Mouse (Mus musculus) MEL (cell line): Measurements from ENCODE around the gene Gfap. TPM values are rescaled to one million over a fixed set of nuclear protein-coding genes. Genes with fewer than 3 reads are reported as not detected.

ENCODE experiments used
- DNase-seq: peaks from one replicate; pipeline ENCODE4 v3.0.0; 2011; ENCODE audit warnings: low read depth, low spot score
- H3K27ac ChIP-seq: 2 replicates; pipeline ENCODE4 v1.5.1; 2012; ENCODE audit warnings: low read depth, mild to moderate bottlenecking, control low read depth, low read length, moderate library complexity; ENCODE audit not compliant: control insufficient read depth
- H3K27me3 ChIP-seq, 2 experiments: fragments of 150-350 bp in 1 of 2; sonication (generic) in 1 of 2; 2 replicates each; pipeline ENCODE4 v1.6.1; 2012; ENCODE audit warnings: low read length in 2 of 2, mild to moderate bottlenecking in 2 of 2, improper control_type of control experiment in 1 of 2, moderate library complexity in 1 of 2; ENCODE audit not compliant: insufficient read depth in 2 of 2, control insufficient read depth in 1 of 2
- H3K36me3 ChIP-seq, 2 experiments: 2 replicates each; pipeline ENCODE4 v1.6.1; 2012 to 2014; ENCODE audit warnings: low read length in 2 of 2, improper control_type of control experiment in 1 of 2, inconsistent platforms in 1 of 2, mild to moderate bottlenecking in 1 of 2; ENCODE audit not compliant: insufficient read depth in 2 of 2, control insufficient read depth in 1 of 2
- H3K4me1 ChIP-seq, 2 experiments: fragments of 150-350 bp in 1 of 2; sonication (generic) in 1 of 2; 2 replicates each; pipeline ENCODE4 v1.6.1; 2012; ENCODE audit warnings: low read length in 2 of 2, improper control_type of control experiment in 1 of 2, mild to moderate bottlenecking in 1 of 2; ENCODE audit not compliant: insufficient read depth in 2 of 2, control insufficient read depth in 1 of 2
- H3K4me3 ChIP-seq, 2 experiments: fragments of 150-350 bp in 1 of 2; sonication (generic) in 1 of 2; 2 replicates each; pipeline ENCODE4 v1.5.1; 2012; ENCODE audit warnings: low read depth in 2 of 2, low read length in 2 of 2, mild to moderate bottlenecking in 2 of 2, moderate library complexity in 2 of 2, control low read depth in 1 of 2, improper control_type of control experiment in 1 of 2; ENCODE audit not compliant: control insufficient read depth in 1 of 2, insufficient read depth in 1 of 2
- H3K79me2 ChIP-seq: 2 replicates; pipeline ENCODE4 v1.6.1; 2012; ENCODE audit warnings: mild to moderate bottlenecking, low read length, moderate library complexity; ENCODE audit not compliant: control insufficient read depth, poor library complexity, insufficient read depth
- H3K9ac ChIP-seq: 2 replicates; pipeline ENCODE4 v1.6.1; 2012; ENCODE audit warnings: low read depth, mild to moderate bottlenecking, control low read depth, low read length, moderate library complexity; ENCODE audit not compliant: control insufficient read depth, poor library complexity, severe bottlenecking
- H3K9me3 ChIP-seq: fragments of 150-350 bp; sonication (generic); replicated peaks from 2 replicates; pipeline ENCODE4 v1.6.1; 2012; ENCODE audit warnings: mild to moderate bottlenecking, low read length, improper control_type of control experiment, moderate library complexity; ENCODE audit not compliant: insufficient read depth
- BHLHE40 ChIP-seq: IDR thresholded peaks from 2 replicates; pipeline ENCODE4 v1.6.1; 2012; ENCODE audit warnings: low read depth, mild to moderate bottlenecking, inconsistent platforms, low read length, improper control_type of control experiment, borderline replicate concordance
- CTCF ChIP-seq, 3 experiments: IDR thresholded peaks in 2 of 3; conservative IDR thresholded peaks in 1 of 3; 2 replicates each; pipeline ENCODE4 v1.5.1; 2011 to 2012; ENCODE audit warnings: low read length in 3 of 3, low read depth in 2 of 3, mild to moderate bottlenecking in 2 of 3, improper control_type of control experiment in 1 of 3, inconsistent platforms in 1 of 3, mixed read lengths in 1 of 3, moderate library complexity in 1 of 3; ENCODE audit not compliant: control insufficient read depth in 1 of 3, insufficient read depth in 1 of 3, poor library complexity in 1 of 3, severe bottlenecking in 1 of 3
- E2F4 ChIP-seq: IDR thresholded peaks from 2 replicates; pipeline ENCODE4 v1.6.1; 2011; ENCODE audit warnings: low read depth, low read length, improper control_type of control experiment, borderline replicate concordance
- JUND ChIP-seq: IDR thresholded peaks from 2 replicates; pipeline ENCODE4 v1.6.1; 2011; ENCODE audit warnings: low read depth, mild to moderate bottlenecking, improper control_type of control experiment, low read length
- POLR2AphosphoS5 ChIP-seq: IDR thresholded peaks from 2 replicates; pipeline ENCODE4 v1.6.1; 2012; ENCODE audit warnings: low read depth, borderline replicate concordance, mild to moderate bottlenecking, inconsistent platforms, low read length, moderate library complexity, mixed read lengths
- RAD21 ChIP-seq: IDR thresholded peaks from 2 replicates; pipeline ENCODE4 v1.6.1; 2011; ENCODE audit warnings: mild to moderate bottlenecking, low read depth, low read length, improper control_type of control experiment
- USF1 ChIP-seq: IDR thresholded peaks from 2 replicates; pipeline ENCODE4 v1.6.1; 2014; ENCODE audit warnings: low read depth, mild to moderate bottlenecking, inconsistent platforms, low read length, improper control_type of control experiment, moderate library complexity
- ZNF384 ChIP-seq: IDR thresholded peaks from 2 replicates; pipeline ENCODE4 v1.6.1; 2012; ENCODE audit warnings: low read depth, mild to moderate bottlenecking, inconsistent platforms, low read length, improper control_type of control experiment
- polyA plus RNA-seq, 2 experiments: library from polyadenylated mRNA; stranded (reverse) in 1 of 2; unstranded in 1 of 2; fragments of >175 nt in 1 of 2; fragments of >200 nt in 1 of 2; gene quantifications; 2 replicates each; pipeline versions ENCODE4 v1.2.1 to v1.2.4; 2012; ENCODE audit warnings: low replicate concordance in 2 of 2, low read depth in 1 of 2; ENCODE audit not compliant: insufficient read length in 2 of 2, insufficient read depth in 1 of 2, missing spikeins in 1 of 2
- total RNA-seq: library from RNA; depleted of rRNA; stranded (reverse); fragments of 300-350 nt; gene quantifications from 2 replicates; pipeline ENCODE4 v1.2.3, GENCODE M21; 2012

Gfap gene
- total and polyA plus RNA-seq, 3 experiments, result 2.0 to 2.5 TPM; not detected in 1

DNA sequence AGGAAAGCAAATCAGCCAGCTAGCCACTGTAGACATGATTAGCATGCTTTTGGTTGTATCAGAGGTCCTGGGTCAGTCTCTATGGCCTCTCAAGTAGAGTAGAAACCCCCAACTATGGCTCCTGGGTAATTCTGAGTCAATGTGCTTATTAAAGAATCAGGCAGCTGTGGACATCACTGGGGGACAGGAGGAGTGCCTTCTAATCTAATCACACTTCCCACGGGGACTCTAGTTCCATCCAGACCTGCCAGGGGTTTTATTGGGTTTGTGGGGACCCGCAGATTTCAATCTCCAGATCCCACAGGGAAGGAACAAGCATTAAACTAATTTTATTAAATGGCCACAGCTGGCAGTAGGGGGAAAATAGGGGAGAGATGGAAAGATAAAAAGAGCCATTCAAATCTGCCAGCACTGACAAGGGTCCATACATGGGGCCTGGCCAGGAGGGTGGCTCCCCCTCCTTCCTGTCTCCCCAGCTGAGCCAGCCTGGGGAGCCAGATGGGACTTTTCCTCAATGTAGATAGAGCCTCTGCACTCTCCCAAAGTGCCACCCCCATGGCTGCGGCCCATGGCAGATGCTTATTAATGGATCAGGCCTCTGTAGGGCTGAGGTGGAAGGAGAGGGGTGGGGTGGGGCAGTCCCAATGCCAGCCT, 36.9 kb upstream of the Gfap start:
- Histone ChIP-seq H3K4me1 (peaks cover 0 to 10% of the 10 kb centered on the region in 2 experiments; a peak in 1 of 4 replicates), H3K9me3 (no peaks in the 10 kb centered on the region), H3K27ac (no peak overlapping the region), H3K36me3 (peaks cover 0 to 6% of the 10 kb centered on the region in 2 experiments; a peak in 2 of 4 replicates), H3K4me3 (no peak overlapping the region), H3K9ac (no peak overlapping the region), H3K27me3 (peaks cover 22 to 25% of the 10 kb centered on the region in 2 experiments), H3K79me2 (no peaks in the 10 kb centered on the region)
- TF ChIP-seq RAD21 (no peak), BHLHE40 (no peak), POLR2AphosphoS5 (no peak)
- no peak for DNase-seq

DNA sequence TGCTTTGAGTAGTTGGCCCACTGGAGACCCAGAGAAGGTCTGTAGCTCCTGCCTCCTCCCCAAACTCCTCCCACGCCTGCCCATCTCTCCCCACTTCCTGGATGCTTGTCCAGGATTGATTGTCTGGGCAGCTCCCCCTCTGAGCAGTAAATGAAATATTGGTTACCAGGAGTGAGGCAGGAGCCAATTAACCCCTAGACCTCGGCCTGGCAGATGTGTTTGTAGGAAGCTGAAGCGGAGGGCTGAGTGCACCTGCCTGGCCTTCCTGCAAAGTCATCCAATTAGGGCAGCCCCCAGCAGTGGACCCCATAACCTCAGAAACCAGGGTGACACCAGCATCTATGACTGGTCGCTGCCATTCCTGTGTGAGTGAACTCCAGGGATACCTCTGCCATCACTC, 35.6 kb upstream of the Gfap start:
- TF ChIP-seq JUND (no peak), ZNF384 (no peak)
- Histone ChIP-seq H3K36me3 (peaks cover 0 to 6% of the 10 kb centered on the region in 2 experiments; a peak in 2 of 4 replicates), H3K9me3 (no peaks in the 10 kb centered on the region), H3K27me3 (peaks cover 26 to 28% of the 10 kb centered on the region in 2 experiments), H3K27ac (no peak overlapping the region), H3K79me2 (no peaks in the 10 kb centered on the region), H3K4me1 (peaks cover 0 to 10% of the 10 kb centered on the region in 2 experiments; a peak in 1 of 4 replicates), H3K4me3 (no peak overlapping the region), H3K9ac (no peak overlapping the region)
- DNase-seq, result no peak

DNA sequence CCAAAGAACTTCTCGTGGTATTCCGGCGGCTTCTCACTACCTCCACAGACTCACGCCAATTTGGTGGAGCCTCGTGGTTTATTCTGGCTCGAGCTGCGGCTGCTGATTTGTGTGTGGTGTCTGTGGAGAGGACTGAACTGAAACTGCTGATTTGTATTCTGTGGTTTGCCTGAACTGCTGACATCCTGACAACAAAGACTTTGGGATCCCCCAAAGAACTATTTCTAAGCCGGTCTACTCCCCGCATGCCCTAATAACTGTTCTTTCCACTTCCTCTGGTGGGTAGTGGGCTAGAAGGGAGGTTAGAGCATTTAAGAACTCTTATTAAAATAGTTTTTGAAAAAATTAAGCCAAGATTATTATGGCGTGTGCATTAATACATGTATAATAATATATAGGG, 30.0 kb upstream of the Gfap start:
- TF ChIP-seq CTCF (IDR thresholded peaks at IDR 0.05 in 2 of 3, conservative IDR thresholded peaks at IDR 0.05 in 1 of 3; ENCODE audit: control insufficient read depth in 1 of 3, insufficient read depth in 1 of 3, low read depth in 2 of 3, low read length in 3 of 3, poor library complexity in 1 of 3, severe bottlenecking in 1 of 3), result no peak
- TF ChIP-seq POLR2AphosphoS5, result no peak
- no peak for TF ChIP-seq E2F4
- TF ChIP-seq USF1, result no peak
- DNase-seq, result no peak
- Histone ChIP-seq H3K9me3 (no peaks in the 10 kb centered on the region), H3K9ac (no peak overlapping the region), H3K4me1 (peaks cover 0 to 2% of the 10 kb centered on the region in 2 experiments; a peak in 1 of 4 replicates), H3K27me3 (peaks cover 23 to 28% of the 10 kb centered on the region in 2 experiments), H3K36me3 (peaks cover 0 to 6% of the 10 kb centered on the region in 2 experiments; a peak in 2 of 4 replicates), H3K79me2 (no peaks in the 10 kb centered on the region), H3K4me3 (no peak overlapping the region), H3K27ac (no peak overlapping the region)
